Comparison of ENCODE assay signal across 16 mouse cellular contexts in the genomic region with DNA sequence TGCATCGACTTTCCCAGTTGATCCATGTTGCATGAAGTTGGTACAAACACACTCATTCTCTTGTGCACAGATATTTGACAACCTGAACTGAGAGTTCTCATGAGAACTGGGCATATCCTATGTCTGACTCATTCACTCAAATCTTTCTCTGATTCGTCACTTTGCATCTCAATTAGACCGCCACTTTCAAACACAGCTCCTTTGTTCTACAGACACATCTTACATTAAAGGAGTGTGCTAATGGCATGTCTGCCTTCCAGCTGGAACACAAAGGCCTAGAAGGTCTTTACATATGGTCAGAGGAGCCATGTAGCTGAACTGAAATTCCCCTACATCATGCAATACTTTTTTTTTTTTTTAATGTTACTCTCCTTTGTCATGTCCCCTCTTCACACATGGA.
"Had no signal": no experiment of that assay in that cellular context is flagged by ENCODE, and none has a peak within 500 bp of the region (broad histone marks: within the 10 kb centered on the region; RNA-seq: fewer than 3 reads in every experiment).

No protein-coding gene starts in this region.

- DNase-seq: kidney, adult 11 months; kidney, adult 8-10 months; kidney, postnatal 10 days; kidney, postnatal 36 days; layer of hippocampus, postnatal 36 days; liver, embryonic 13.5 days; lung, adult 2 months; lung, postnatal 14 days; lung, postnatal 4 days; thymus, postnatal 36 days had no signal

- H3K27me3 ChIP-seq: kidney, embryonic 15.5 days; liver, embryonic 13.5 days; midbrain, embryonic 13.5 days; neural tube, embryonic 12.5 days; neural tube, embryonic 15.5 days had no signal

- ATAC-seq: midbrain, embryonic 13.5 days had no signal

- H3K4me1 ChIP-seq: liver, embryonic 13.5 days; midbrain, embryonic 13.5 days; neural tube, embryonic 12.5 days; neural tube, embryonic 15.5 days had no signal

- H3K4me3 ChIP-seq: kidney, embryonic 15.5 days; left cerebral cortex, adult 2 months; liver, embryonic 13.5 days; midbrain, embryonic 13.5 days; neural tube, embryonic 12.5 days; neural tube, embryonic 15.5 days had no signal

- H3K9me3 ChIP-seq: kidney, embryonic 15.5 days; liver, embryonic 13.5 days; midbrain, embryonic 13.5 days; neural tube, embryonic 12.5 days; neural tube, embryonic 15.5 days had no signal

- H3K27ac ChIP-seq: kidney, embryonic 15.5 days; left cerebral cortex, adult 2 months; liver, embryonic 13.5 days; midbrain, embryonic 13.5 days; neural tube, embryonic 12.5 days; neural tube, embryonic 15.5 days; stomach, postnatal 0 days had no signal

- H3K4me2 ChIP-seq: kidney, embryonic 15.5 days; liver, embryonic 13.5 days; midbrain, embryonic 13.5 days; neural tube, embryonic 12.5 days; neural tube, embryonic 15.5 days had no signal

- H3K9ac ChIP-seq: kidney, embryonic 15.5 days; liver, embryonic 13.5 days; midbrain, embryonic 13.5 days; neural tube, embryonic 12.5 days; neural tube, embryonic 15.5 days had no signal

- H3K36me3 ChIP-seq: kidney, embryonic 15.5 days; liver, embryonic 13.5 days; midbrain, embryonic 13.5 days; neural tube, embryonic 12.5 days; neural tube, embryonic 15.5 days had no signal
